Mouse (Mus musculus): ENCODE measurements around the gene Nhsl1. TPM values are rescaled to one million over a fixed set of nuclear protein-coding genes. Genes with fewer than 3 reads are reported as not detected.
"Not testable (repeated sequence)": the region's sequence is repeated elsewhere in the genome, so short reads cannot be mapped to it uniquely, and the experiment has no call there.

Nhsl1 gene
- total RNA-seq, 2 experiments from 2014 or later: 23.7 to 28.9 TPM

DNA sequence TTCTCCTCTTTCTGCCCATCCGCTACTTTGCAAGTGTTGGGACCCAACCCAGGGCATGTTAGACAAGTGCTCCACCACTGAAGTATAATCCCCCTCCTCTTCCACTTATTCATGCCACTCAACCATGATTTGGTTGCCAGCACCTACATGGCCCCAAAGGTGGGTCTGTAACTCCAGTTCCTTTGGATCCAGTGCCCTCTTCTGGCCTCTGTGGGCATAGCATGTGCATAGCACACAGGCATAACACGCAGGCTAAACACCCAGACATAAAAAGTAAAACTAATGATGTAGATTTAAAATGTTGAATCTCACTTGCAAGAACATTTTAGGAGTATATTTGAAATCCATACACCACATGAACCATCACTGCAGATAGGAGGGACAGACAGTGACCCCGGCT, 110.7 kb downstream of the Nhsl1 start:
- TF ChIP-seq CTCF (IDR thresholded peaks at IDR 0.05): peak; percentile 37; the same call in 1 of the 2 replicates
- intact Hi-C loops (cut with DNase I): no loop called here
- DNase-seq (ENCODE audit: extremely low spot score in 1 of 2, low spot score in 2 of 2): no peak
- Histone ChIP-seq H3K27ac (no peak overlapping the region), H3K4me3 (no peak overlapping the region)

DNA sequence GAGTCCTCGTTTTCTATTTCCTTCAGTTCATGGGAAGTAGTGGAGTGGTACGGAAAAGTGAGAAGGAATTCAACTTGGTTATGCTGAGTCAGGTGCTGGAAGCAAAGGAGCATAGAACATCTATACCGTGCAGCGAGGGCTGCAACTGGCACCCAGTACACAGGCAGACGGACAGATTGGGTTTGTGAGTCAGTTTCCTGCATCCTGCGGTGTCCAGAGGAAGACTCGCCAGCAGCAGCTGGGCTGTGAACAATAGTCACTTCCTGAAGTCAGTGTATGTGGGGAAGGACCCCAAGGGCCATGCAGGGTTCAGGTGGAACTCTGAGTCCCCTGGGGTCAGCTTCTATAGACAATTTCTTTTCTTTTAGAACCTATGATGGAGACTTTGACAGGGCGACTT, 111.4 kb downstream of the Nhsl1 start:
- no peak for DNase-seq (ENCODE audit: extremely low spot score in 1 of 2, low spot score in 2 of 2)
- intact Hi-C loops (cut with DNase I): loop anchor here (5.0 kb wide), 1 partner anchor 38 kb away; no protein-coding TSS in a partner anchor
- no peak for TF ChIP-seq CTCF (IDR thresholded peaks at IDR 0.05)
- no peak overlapping the region for H3K4me3 ChIP-seq
- H3K27ac ChIP-seq: no peak overlapping the region

GRCm38 (mm10) chr10:18430973-18431372, 112.2 kb downstream of the Nhsl1 start:
- TF ChIP-seq CTCF (IDR thresholded peaks at IDR 0.05): no peak
- intact Hi-C loops (cut with DNase I): loop anchor here (5.0 kb wide), 1 partner anchor 39 kb away; no protein-coding TSS in a partner anchor
- peak overlapping the region; percentile 44 for H3K4me3 ChIP-seq
- peak; percentile 46 to 47 for DNase-seq (ENCODE audit: extremely low spot score in 1 of 2, low spot score in 2 of 2)
- peak overlapping the region; percentile 33; the same call in 1 of the 2 replicates for H3K27ac ChIP-seq

- H3K4me3 ChIP-seq: peak overlapping the region; percentile 44
- no peak for DNase-seq (ENCODE audit: extremely low spot score in 1 of 2, low spot score in 2 of 2)
- intact Hi-C loops (cut with DNase I): loop anchor here (5.0 kb wide), 1 partner anchor 39 kb away; no protein-coding TSS in a partner anchor
- TF ChIP-seq CTCF (IDR thresholded peaks at IDR 0.05): no peak
- H3K27ac ChIP-seq: peak overlapping the region; percentile 33; the same call in 1 of the 2 replicates
Measured at GRCm38 (mm10) chr10:18431546-18431945, 112.8 kb downstream of the Nhsl1 start.

DNA sequence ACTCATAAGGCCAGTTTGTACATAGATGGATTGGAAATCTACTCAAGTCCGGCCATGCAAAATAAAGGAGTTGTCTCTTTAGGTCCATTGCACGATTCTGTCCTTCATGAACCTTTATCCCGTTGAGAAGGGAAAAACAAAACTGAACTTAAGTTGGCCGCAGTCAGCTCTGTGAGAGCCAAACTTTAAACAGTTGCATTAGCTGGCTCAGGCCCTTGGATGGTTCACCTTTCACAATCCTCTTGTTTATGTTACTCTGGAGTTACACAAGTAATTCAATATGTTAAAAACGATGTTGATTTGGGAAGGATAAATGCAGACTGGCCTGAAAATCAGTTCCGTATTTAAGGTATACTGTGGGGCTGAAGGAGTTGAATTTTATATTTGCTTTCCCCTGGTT, 116.7 kb downstream of the Nhsl1 start:
- TF ChIP-seq CTCF (IDR thresholded peaks at IDR 0.05): no peak
- Histone ChIP-seq H3K27ac (no peak overlapping the region), H3K4me3 (no peak overlapping the region)
- intact Hi-C loops (cut with DNase I): loop anchor here (5.0 kb wide), 1 partner anchor 92 kb away; no protein-coding TSS in a partner anchor
- DNase-seq (ENCODE audit: extremely low spot score in 1 of 2, low spot score in 2 of 2): no peak

GRCm38 (mm10) chr10:18435938-18436337, 117.2 kb downstream of the Nhsl1 start:
- H3K27ac ChIP-seq: no peak overlapping the region
- TF ChIP-seq CTCF (IDR thresholded peaks at IDR 0.05): no peak
- intact Hi-C loops (cut with DNase I): loop anchor here (5.0 kb wide), 1 partner anchor 91 kb away; no protein-coding TSS in a partner anchor
- no peak for DNase-seq (ENCODE audit: extremely low spot score in 1 of 2, low spot score in 2 of 2)
- no peak overlapping the region for H3K4me3 ChIP-seq

- no peak for DNase-seq (ENCODE audit: extremely low spot score in 1 of 2, low spot score in 2 of 2)
- no peak for TF ChIP-seq CTCF (IDR thresholded peaks at IDR 0.05)
- intact Hi-C loops (cut with DNase I): loop anchor here (5.0 kb wide), 1 partner anchor 90 kb away; no protein-coding TSS in a partner anchor
- H3K27ac ChIP-seq: peak overlapping the region; percentile 64
- H3K4me3 ChIP-seq: no peak overlapping the region
Measured at GRCm38 (mm10) chr10:18437584-18437983, 118.8 kb downstream of the Nhsl1 start.

DNA sequence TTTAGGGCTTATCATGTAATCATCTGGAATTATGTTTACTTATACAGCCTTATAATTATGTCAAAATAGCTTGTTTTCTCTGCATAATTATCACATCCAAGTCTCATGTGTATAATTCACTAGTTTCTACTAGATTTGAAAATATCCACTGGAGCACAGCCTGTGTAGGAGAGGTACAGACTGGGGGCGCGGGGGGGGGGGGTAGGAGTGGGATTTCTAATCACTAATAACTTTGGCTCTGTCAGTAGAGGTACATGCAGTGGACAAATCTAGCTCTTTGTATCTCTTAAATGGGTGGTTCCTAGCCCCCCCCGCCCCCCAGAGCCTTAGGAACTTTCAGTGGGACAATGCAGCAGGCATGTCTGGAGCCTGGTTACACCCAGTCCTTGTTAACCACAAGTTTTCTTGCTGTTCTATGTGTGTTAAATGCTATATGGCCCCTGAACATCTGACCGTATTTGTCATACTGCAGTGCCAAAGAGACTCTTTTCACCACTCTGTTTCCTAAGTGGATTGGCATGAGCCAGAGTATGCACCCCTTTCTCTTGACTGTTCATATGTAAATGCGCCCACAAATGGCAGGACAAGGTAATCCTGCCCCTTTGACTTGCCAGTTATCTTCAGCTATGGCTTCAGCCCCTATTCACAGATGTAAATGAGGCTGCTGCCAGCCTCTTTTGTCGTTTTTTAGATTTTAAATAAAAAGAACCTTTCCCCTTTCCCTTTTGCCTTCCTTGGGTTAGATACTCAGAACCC, 127.0 kb downstream of the Nhsl1 start:
- intact Hi-C loops (cut with DNase I): no loop called here
- no peak for TF ChIP-seq CTCF (IDR thresholded peaks at IDR 0.05)
- DNase-seq (ENCODE audit: extremely low spot score in 1 of 2, low spot score in 2 of 2): no peak
- Histone ChIP-seq H3K27ac (peak overlapping the region; percentile 10; the same call in 1 of the 2 replicates), H3K4me3 (no peak overlapping the region)

DNA sequence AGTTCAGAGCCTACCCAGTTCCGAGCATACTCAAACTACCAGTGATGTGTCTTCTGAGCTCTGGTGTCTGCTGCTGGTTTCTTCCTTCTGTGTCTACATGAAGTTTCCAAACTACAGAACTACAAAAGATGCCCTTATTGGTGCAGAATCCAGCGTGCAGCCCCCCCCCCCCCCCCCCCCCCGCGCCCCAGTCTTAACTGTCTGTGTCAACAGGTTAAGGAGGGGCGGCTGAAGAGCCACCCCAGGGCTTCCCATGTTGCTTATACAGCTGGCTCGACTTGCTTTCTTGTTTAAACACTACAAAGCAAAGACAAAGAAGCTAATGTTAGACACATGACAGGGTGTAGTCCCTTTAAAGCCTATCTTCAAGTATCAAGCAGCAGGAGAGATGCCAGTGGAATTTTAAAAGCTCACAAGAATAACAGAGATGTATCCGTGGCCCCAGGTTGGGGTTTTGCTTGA, 127.6 kb downstream of the Nhsl1 start:
- H3K27ac ChIP-seq: no peak overlapping the region; the same call in 1 of the 2 replicates
- intact Hi-C loops (cut with DNase I): no loop called here
- no peak for DNase-seq (ENCODE audit: extremely low spot score in 1 of 2, low spot score in 2 of 2)
- TF ChIP-seq CTCF (IDR thresholded peaks at IDR 0.05): no peak
- H3K4me3 ChIP-seq: no peak overlapping the region

GRCm38 (mm10) chr10:18447299-18447698, 128.5 kb downstream of the Nhsl1 start:
- intact Hi-C loops (cut with DNase I): no loop called here
- DNase-seq (ENCODE audit: extremely low spot score in 1 of 2, low spot score in 2 of 2): no peak
- no peak for TF ChIP-seq CTCF (IDR thresholded peaks at IDR 0.05)

DNA sequence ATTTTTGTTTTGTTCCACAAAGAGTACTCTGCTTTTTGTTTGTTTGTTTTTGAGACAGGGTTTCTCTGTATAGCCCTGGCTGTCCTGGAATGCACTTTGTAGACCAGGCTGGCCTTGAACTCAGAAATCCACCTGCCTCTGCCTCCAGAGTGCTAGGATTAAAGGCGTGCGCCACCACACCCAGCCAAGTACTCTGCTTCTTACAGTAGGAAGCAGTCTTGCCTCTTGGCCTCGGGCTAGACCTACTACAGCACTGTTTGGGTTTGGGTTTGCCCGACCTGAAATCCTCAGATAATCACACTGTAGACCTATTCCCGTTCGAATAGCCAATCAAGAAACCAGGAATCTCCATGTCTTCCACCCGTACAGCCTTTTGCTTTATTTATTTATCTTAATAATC, 130.1 kb downstream of the Nhsl1 start:
- H3K27ac ChIP-seq; DNase-seq (ENCODE audit: extremely low spot score in 1 of 2, low spot score in 2 of 2); intact Hi-C loops (cut with DNase I): not testable (repeated sequence)

More at GRCm38 (mm10) chr10:18447299-18447698, 128.5 kb downstream of the Nhsl1 start:
- H3K4me3 ChIP-seq: no peak overlapping the region
- H3K27ac ChIP-seq: no peak overlapping the region

GRCm38 (mm10) chr10:18453380-18453779, 134.6 kb downstream of the Nhsl1 start:
- intact Hi-C loops (cut with DNase I): loop anchor here (1.0 to 10.0 kb wide), 3 partner anchors 61 to 291 kb away; partner anchors contain the start of gene Arfgef3
- no peak overlapping the region for H3K27ac ChIP-seq
- peak; percentile 81 to 86 for DNase-seq (ENCODE audit: extremely low spot score in 1 of 2, low spot score in 2 of 2)
- peak; percentile 97 for TF ChIP-seq CTCF (IDR thresholded peaks at IDR 0.05)
- H3K4me3 ChIP-seq: no peak overlapping the region

More for the DNA sequence above, 130.1 kb downstream of the Nhsl1 start:
- H3K4me3 ChIP-seq: not testable (repeated sequence)
